Mouse (Mus musculus): ENCODE data around the gene Prr5. TPM values are rescaled to one million over a fixed set of nuclear protein-coding genes. Genes with fewer than 3 reads are reported as not detected.

Prr5 gene
- total RNA-seq, 2 experiments from 2014 or later, result 4.9 to 16.4 TPM

GRCm38 (mm10) chr15:84654975-84655374, 14.4 kb upstream of the Prr5 start:
- ATAC-seq (replicated peaks; ENCODE audit: poor library complexity, severe bottlenecking), result 0 out of 2 replicates have a peak, but pooled peaks have one; percentile 41

GRCm38 (mm10) chr15:84656689-84657088, 12.7 kb upstream of the Prr5 start:
- ATAC-seq (replicated peaks; ENCODE audit: poor library complexity, severe bottlenecking), result no peak

- no peak for ATAC-seq (replicated peaks; ENCODE audit: poor library complexity, severe bottlenecking)
Observed at GRCm38 (mm10) chr15:84657384-84658064, 11.9 kb upstream of the Prr5 start.

- ATAC-seq (replicated peaks; ENCODE audit: poor library complexity, severe bottlenecking), result no peak
Observed at GRCm38 (mm10) chr15:84658655-84659054, 10.8 kb upstream of the Prr5 start.

- no peak for ATAC-seq (replicated peaks; ENCODE audit: poor library complexity, severe bottlenecking)
Observed at GRCm38 (mm10) chr15:84659856-84660255, 9.6 kb upstream of the Prr5 start.

- ATAC-seq (replicated peaks; ENCODE audit: poor library complexity, severe bottlenecking), result peak; percentile 26; the same call in 1 of the 2 replicates
Observed at GRCm38 (mm10) chr15:84661274-84661673, 8.1 kb upstream of the Prr5 start.

- ATAC-seq (replicated peaks; ENCODE audit: poor library complexity, severe bottlenecking), result peak; percentile 85
Observed at GRCm38 (mm10) chr15:84662952-84663684, 6.3 kb upstream of the Prr5 start.

- ATAC-seq (replicated peaks; ENCODE audit: poor library complexity, severe bottlenecking), result no peak
Observed at GRCm38 (mm10) chr15:84663685-84664060, 5.7 kb upstream of the Prr5 start.

GRCm38 (mm10) chr15:84664542-84665460, 4.6 kb upstream of the Prr5 start:
- ATAC-seq (replicated peaks; ENCODE audit: poor library complexity, severe bottlenecking), result no peak

GRCm38 (mm10) chr15:84665662-84666061, 3.8 kb upstream of the Prr5 start:
- no peak for ATAC-seq (replicated peaks; ENCODE audit: poor library complexity, severe bottlenecking)

GRCm38 (mm10) chr15:84666065-84666464, 3.4 kb upstream of the Prr5 start:
- ATAC-seq (replicated peaks; ENCODE audit: poor library complexity, severe bottlenecking), result no peak

GRCm38 (mm10) chr15:84667601-84668000, 1.8 kb upstream of the Prr5 start:
- no peak for ATAC-seq (replicated peaks; ENCODE audit: poor library complexity, severe bottlenecking)

GRCm38 (mm10) chr15:84669771-84670656, 594 bp downstream of the Prr5 start:
- no peak for ATAC-seq (replicated peaks; ENCODE audit: poor library complexity, severe bottlenecking)

GRCm38 (mm10) chr15:84670657-84671055, 1.2 kb downstream of the Prr5 start:
- ATAC-seq (replicated peaks; ENCODE audit: poor library complexity, severe bottlenecking), result no peak

- peak; percentile 31; the same call in 1 of the 2 replicates for ATAC-seq (replicated peaks; ENCODE audit: poor library complexity, severe bottlenecking)
Observed at GRCm38 (mm10) chr15:84671401-84672307, 2.2 kb downstream of the Prr5 start.

GRCm38 (mm10) chr15:84672308-84672615, 2.8 kb downstream of the Prr5 start:
- no peak for ATAC-seq (replicated peaks; ENCODE audit: poor library complexity, severe bottlenecking)

GRCm38 (mm10) chr15:84672616-84673015, 3.2 kb downstream of the Prr5 start:
- ATAC-seq (replicated peaks; ENCODE audit: poor library complexity, severe bottlenecking), result no peak

- ATAC-seq (replicated peaks; ENCODE audit: poor library complexity, severe bottlenecking), result no peak
Observed at GRCm38 (mm10) chr15:84674329-84675067, 5.1 kb downstream of the Prr5 start.
